Mouse (Mus musculus): Measurements from ENCODE around the gene Rpain. TPM values are rescaled to one million over a fixed set of nuclear protein-coding genes. Genes with fewer than 3 reads are reported as not detected.

Gene Rpain
- 44.2 and 58.6 TPM in 2 replicates for polyA plus RNA-seq (2012; rRNA removed)

DNA sequence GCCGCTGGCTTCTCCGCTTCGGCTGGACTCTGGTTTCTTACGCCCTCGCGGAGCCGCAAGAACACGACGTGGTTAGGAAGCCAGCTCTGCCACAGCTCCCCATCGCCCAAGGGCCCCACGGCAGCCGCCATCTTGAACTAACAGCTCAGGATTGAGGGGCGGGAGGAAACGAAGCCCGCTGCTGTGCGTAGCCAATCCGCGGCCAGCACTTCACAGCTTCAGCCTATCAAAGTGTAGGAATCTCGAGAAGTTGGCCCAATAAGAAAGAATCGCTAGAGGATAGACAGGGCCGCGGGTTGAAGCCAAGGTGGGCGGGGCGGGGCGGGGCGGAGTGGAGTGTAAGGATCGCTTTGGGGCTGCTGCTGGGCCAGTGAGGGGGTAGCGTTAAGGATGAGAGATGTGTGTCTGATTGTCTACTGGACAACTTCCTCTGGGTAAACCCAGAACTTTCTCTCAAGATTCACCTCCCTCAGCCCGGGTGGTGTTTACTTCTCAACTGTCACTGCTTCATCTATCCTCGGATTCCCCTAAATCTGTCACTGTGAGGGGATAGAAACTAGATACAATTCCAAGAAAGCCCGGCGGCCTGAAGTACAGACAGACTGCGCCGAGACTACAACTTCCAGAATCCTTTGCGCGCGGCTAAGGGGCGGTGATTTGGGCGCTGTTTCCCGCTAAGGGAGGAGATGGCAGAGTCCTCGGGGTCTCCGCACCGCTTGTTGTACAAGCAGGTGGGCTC is at the start of gene Rpain, which contains the start of gene Nup88:
TSS of gene Rpain (plus strand) at position 393 of the 739 bp plus-strand sequence.
TSS of gene Nup88 (minus strand) at position 153 of the 739 bp plus-strand sequence.
- peak; percentile 79 for DNase-seq (ENCODE audit: low spot score)

DNA sequence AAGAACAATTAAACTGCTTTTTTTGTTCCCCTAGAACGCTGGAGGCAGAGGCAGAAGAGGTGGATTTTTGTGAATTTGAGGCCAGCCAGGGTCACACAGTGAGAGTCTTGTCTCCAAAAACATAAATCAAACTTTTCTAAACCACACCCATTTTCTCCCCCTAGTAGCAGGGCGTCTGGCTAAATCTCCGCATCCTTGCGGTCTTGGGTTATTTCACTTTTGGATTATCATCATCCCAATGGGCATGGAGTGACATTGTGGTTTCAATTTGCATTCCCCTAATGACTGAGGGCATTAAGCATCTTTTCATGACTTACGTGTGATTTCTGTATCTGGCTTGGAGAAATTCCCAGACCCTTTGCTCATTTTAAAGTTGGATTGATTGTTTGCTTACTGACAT is 38.6 kb upstream of the Rpain start:
- DNase-seq (ENCODE audit: low spot score): no peak

DNA sequence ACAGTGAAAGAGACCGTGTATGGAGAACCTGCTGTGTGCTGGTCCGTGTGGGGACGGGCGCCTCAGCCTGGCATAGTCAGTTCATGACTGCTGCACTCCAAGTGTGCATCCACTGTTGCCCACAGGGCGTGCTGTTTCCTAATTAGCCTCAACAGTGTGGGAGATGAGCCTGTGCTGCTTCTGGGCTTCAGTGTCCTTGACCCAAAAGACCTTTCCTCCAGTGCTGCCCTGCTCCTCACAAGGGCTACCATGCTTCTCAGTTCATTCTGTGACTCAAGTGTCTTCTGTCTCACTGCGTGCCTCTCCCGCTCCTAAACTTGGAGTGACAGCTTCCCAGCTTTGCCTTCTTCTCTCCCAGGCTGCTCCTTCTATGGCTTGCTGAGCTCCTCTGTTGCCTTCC is 34.7 kb upstream of the Rpain start:
- no peak for DNase-seq (ENCODE audit: low spot score)

DNA sequence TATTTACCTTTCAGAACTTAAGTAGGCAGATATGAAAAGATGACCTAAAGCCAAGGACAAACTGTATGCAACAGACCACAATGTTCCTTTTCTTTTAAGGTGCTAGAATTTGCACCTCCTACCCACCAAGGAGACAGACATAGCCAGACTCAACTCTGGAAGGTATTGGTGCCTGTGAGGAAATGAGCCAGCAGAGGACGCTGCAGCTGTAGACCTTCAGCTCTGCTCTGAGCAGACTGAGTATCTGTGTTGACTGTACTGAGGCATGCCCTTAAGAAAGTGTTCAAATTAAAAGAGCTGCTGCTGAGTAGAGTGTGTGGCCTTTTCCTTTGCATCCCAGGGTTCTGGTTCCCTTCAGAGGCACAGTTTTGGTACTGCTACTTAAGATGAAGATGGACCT is 27.4 kb upstream of the Rpain start:
- DNase-seq (ENCODE audit: low spot score): no peak

DNA sequence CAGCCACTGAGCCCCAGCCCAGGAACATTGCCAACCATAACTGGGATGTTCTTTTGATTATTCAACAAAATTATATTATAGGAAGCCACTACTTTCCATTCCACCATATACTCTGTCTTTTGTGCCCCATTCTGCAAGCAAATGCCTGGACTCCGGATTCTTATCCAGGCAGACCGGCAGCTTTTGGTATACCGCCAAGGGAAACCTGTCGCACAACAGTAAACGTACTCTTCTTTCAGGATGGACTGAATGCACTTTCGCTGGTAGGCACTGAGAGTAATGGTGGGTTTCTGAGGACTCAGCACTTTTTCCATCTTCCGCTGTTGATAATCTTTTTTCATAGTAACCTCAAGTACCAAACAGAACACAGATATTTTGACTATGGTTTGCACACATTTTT is 26.4 kb upstream of the Rpain start:
- DNase-seq (ENCODE audit: low spot score): no peak

DNA sequence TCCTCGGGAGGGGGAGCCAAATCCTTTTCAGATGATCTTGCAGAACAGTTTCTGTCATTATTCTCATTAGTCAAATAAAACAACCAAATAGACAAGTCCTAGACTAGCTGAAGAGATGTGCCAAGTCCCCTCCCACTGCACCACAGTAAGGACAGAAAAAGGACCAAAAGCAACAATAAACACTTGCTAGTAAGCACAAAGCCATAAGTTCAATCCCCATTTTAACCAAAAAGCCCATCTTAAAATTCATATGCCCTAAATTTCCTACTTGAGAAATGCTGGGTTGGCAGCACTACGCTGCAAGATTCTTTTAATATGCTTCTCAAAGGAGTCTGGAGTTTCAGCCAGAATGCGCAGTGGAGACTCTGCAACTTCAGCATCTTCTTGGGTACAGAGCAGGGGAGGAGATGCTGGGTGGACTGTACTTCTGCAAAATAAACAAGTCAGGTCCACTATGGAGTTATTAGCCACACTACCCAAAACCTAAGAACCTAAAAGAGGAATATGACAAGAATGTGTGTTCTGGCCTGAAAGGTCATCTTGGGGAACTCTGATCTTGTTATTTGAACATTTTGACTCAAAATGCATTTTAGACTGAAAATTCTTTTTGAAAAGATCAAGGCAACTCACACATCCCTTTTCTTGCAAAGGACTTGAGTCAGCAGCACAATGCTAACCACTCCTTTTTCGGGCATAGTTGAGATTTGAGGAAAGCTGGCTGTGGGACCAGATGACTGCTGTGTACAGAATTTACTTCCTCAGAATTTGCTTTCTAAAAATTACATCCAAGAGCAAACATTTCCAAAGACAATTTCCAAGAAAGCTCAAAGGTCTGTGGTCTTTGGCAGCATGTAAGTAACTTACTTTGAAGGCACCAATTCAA is 24.8 kb upstream of the Rpain start:
- DNase-seq (ENCODE audit: low spot score): no peak

DNA sequence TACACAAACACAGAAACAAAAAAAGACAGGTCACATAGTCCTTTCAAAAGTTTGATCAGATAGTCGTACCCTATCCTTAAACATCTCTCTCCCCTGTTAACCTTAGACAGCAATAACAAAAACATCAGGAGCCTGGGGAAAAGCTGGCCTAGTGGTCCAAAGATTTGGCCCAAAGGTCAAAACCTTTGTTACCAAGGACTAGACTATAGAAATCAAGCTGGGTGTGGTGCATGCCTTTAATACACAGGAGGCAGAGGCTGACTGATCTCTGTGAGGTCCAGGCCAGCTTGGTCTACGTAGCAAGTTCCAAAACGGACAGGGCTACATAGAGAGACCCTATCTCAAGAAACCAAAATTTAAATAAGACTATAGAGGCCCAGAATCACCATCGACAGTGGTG is 15.3 kb upstream of the Rpain start:
- no peak for DNase-seq (ENCODE audit: low spot score)

DNA sequence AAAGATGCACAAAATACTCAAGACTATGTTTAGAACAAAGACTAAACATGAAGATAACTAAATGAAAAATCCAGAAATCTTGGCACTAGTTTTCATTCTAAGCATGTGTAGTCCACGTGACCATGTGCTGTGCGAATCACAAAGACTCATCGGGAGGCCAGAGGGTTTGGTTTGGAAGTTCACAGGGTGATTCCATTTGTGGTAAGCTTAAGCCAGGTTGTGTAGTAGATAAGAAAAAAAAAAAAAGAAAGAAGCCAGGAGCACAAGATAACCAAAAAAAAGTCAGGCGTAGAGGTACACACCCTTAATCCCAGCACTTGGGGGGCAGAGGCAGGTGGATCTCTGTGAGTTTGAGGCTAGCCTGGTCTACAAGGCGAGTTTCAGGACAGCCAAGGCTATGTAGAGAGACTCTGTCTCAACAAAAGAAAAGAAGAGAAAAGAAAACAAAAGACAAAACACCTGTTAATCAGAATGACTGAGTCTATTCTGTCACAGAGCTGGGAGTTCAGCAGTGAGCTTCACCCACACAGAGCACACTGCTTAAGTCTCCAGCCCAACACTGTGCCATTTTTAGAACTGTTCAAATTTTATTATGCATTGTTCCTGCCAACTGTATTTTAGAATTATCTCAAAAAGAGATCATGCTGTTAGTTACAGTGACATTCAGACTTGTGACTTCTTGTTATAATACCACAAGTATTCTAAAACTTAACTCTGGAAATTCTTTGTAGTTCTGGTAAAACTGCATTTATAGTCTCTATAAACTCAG is 9.0 kb upstream of the Rpain start:
- no peak for DNase-seq (ENCODE audit: low spot score)

DNA sequence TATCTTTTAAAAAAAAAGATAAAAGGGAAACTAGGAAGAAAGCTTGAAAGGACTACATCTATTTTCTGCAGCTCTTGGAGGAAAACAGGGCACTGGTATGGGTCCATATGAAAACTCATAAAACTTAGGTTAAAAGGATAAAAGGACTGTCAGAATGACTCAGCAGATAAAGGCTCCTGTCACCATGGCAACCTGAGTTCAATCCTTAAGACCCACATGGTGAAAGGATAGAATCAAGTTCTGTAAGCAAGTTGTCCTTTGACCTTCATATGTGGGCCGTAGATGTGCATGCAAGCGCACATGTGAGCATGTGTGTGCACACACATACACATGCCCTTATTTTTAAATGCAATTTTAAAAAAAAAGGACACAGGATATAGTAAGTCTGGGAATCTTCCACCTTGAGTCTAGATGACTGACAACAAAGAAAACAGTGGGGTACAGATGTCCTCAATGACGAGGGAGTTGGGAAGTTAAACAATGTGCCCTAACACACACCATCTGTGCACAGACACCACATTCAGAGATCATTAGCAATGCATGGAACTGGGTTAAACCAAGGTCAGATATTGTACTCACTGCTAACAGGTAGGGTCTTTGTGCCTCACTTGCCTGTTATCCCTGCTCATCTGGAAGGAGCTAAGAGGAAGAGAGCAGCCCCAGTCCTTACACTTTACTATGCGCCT is 5.6 kb upstream of the Rpain start:
- DNase-seq (ENCODE audit: low spot score): no peak

DNA sequence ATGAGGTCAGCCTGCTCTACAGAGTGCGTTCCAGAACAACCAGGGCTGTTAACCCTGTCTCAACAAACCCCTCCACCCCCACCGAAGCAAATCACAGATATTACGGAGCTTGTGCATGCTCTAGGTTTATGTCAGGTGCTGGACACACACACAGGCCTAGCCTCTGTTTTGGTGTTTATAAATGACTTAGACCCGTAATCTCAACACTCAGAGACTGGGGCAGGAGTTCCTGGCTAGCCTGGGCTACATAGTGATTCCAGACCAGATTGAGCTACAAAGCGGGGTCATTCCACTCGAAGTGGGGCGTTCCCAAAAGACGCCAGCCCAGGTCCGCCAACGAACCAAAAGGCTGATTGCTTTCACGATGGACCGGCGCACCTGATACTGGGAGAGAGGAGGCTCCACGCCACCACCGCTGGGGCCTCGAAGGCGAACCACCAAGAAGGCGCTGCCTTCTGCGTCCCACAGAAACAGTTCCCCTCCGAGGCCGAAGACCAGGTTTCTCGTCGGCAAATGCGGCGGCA is 680 bp upstream of the Rpain start:
- DNase-seq (ENCODE audit: low spot score): no peak

DNA sequence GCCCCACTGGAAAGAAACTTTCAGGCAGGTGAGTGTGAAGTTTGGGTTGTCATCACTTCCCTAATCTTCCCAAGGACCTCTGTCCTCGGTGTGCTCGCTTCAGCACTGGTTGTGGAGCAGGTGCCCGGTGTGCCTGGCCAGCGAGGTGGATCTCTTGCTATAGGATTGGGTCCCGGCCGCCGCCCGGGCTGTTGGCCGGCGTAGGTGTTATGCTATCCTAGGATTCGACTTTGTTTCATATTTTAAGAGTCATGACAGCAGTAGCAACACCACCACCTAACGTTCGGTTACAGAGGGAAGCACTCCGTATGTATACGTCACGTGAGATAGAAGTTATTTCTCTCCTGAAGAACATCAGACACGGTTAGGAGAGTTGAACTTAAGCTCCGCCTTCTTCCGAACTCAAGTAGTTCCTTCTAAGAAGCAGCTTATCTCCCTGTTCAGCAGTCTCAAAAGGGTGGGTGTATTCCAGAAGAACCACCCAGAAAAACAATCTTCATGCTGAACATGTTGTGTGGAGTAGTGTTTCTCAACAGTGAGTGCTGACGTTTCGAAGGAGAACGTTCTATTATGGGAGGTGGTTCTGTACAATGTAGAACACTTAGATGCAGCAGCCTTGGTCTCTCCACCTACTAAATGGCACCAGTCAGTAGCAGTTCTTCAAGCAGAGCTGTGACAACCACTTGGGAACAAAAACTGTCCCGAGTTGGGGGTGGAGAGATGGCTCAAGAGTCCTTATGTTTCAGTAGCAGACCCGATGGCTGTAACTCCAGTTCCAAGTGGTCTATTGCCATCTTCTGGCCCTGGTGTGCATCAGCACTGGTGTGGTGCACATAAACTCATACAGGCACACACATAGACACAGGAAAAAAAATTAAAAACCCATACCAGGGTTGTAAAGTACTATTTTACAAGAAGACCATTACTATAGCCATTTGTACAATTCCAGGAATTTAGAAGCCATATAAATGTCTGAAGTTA is 837 bp downstream of the Rpain start:
- DNase-seq (ENCODE audit: low spot score): no peak

DNA sequence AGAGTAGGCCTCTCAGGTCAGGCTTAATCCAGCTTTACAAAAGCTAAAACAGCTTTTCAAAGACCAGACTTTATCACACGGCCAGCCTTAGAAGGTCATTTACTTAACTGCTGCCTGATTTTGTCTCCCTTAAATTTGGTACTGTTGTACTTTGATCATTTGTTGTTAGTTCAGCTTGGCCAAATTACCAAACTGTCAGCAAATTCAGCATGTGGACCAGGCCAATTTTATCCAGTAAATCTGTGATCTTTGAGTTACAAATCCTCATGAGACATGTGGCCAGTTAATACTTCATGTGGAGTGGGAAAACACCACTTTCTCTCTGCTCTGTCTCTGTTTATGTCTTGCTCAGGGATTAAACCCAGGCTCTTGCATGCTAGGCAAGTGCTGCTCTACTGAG is 2.6 kb downstream of the Rpain start:
- DNase-seq (ENCODE audit: low spot score): no peak

DNA sequence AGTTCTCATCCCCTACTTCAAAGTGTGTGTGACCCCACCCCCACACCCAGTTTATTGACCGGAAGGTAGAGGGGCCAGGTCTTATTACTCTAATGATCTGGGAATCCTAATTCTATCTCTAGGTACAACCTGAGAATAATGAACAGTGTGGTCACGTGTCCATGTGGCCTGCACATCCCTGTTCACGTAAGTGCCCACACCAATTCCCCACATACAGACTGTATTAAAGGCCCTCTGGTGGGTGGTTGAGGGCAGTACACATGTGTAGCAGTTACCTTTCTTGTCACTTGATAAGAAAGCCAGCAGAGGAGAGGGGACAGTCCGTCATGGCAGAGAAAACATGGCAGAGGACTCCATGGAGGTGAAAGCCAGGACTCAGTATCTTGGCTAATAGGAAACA is 3.9 kb downstream of the Rpain start:
- no peak for DNase-seq (ENCODE audit: low spot score)

DNA sequence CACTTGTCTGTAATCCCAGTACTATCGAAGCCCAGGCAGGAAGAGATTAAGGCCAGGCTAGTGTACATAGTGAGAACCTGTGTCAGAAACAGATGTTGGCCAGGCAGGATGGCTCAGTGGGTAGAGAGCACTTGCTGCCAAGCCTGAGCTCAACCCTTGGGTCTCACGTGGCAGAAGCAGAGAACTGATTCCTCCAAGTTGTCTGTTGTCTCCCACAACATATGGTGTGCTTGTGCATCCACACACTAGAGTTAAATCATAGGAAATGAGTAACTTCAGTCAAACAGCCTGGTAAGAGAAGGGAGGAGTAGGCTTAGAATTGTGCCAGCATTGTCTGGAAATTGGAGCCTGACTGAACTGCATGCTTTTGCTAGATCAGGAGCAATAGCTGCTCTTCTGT is 5.2 kb downstream of the Rpain start:
- DNase-seq (ENCODE audit: low spot score): no peak

DNA sequence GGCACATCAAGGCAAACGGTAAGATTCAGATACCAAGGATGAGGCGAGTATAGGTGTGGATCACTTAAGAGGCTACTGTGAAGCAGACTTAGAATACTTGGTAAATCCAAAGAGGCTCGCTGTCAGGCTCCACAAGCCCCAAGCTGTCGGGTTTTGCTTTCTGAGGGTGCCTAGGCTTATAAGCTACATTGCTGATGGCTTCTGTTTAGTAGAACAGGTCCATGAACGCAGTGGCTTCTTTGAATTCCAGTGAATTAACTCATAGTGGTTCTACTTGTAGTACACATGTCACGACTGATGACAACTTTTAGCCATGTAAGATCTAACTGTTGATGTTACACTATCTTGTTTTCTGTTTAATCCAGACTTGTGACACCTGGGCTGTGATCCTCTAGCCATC is 7.3 kb downstream of the Rpain start:
- DNase-seq (ENCODE audit: low spot score): no peak

DNA sequence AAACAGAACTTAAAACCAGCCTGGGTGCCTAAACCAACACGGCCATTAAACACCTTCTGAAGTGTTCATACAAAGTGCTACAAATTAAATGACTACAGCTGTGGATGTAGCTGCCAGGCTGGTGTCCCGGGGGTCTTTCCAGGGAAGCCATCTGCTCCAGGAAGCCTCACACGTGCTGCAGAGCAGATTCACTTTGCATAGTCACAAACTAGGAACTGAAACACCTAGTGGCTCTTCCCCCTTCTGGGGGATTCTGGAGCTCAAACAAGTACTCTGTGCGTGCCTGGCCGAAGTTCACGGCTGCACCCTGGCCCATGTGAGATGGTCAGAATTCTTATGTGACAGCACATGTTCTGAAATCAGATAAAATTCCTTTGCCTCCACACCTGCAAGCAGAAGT is 10.2 kb downstream of the Rpain start:
- DNase-seq (ENCODE audit: low spot score): no peak

DNA sequence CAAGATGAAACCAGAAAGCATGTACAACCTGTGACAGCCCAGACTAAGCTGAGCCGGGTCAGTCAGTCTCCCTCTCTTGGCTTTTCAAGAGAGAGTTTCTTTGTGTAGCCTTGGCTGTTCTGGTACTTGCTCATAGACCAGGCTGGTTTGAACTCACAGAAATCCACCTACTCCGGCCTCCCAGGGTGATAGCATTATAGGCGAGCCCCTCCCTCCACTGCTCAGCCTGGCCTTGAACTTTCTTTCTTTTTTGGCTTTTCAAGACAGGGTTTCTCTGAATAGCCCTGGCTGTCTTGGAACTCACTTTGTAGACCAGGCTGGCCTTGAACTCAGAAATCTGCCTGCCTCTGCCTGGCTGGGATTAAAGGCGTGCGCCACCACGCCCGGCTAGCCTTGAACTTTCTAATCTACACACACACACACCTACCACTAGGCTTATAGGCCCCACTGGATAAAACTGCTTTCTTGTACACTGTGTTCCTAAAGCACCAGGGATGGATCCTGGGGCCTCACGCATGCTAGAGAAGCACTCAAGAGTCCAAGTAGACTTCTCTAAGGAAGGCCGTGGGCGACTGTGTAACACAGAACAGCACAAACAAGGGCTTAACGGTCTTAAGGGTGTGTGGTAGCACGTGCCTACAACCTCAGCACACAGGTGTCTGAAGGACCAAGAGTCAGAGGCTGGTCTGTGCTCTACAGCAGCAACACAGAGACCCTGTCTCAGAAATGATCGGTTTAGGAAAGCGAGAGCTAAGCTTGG is 10.9 kb downstream of the Rpain start:
- DNase-seq (ENCODE audit: low spot score): no peak

DNA sequence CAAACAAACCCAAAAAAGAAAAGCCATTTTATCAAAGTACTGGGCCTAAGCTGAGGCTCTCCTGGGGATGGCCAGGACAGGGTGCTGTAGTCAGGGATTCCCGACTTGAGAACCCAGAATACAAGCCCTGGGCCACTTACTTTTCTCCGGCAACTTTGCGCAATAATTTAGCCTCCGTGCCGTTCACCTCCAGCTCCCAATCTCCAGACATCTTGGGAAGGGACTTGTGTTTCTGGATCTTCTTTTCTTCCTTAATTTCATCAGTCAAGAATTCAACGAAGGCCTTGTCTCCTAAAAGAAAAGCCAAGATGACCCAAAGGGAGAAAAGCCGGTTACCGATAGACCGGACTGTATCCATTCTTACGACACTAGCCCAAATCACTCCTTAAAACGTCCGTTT is 12.0 kb downstream of the Rpain start:
- no peak for DNase-seq (ENCODE audit: low spot score)

DNA sequence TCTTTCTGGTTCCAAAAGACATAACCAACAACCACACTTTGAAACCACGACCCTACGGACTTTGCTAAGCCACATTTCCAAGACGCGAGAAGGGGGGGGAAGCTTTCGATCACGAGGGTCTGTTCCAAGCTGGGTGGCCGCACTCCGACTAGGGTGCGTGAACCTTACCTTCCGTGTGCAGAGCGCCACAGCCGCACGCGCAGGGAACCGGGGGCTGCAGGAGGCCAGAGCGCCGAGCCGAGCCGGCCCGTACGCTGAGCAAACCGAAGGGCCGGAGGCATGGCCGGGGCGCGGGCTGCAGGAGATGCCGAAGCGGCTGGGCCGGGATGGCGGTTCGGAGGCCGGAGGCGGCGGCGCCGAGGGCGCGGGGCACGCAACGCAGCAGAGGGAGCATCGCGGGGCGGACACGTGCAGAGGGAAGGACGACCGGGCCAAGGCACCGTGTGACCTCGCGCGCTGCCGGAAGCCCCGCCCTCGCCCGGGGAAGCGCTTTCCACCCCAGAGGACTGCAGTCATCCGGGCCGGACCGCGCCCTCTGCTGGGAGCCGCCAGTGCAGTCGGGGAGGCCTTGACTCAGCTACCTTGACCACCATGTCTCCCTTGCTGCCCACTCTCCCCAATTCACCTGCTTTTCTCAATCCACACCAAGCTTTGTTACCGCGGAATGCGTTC is 12.7 kb downstream of the Rpain start, which contains the start of gene C1qbp:
TSS of gene C1qbp (minus strand) at position 470 of the 672 bp plus-strand sequence.
- peak; percentile 97 for DNase-seq (ENCODE audit: low spot score)
